Mouse (Mus musculus) natural killer cell, adult 2 months (primary cell): Measurements from ENCODE around the gene Prkd2.
A peak's percentile ranks its signal among the peaks of the same experiment; 100 is the strongest.

ENCODE experiments used
- DNase-seq, 2 experiments: peaks; one replicate each; pipeline ENCODE4 v3.0.0; 2022; ENCODE audit warnings: low spot score in 2 of 2

The Prkd2 gene

GRCm38 (mm10) chr7:16826571-16826970, 16.1 kb upstream of the Prkd2 start:
- DNase-seq, result no peak

DNA sequence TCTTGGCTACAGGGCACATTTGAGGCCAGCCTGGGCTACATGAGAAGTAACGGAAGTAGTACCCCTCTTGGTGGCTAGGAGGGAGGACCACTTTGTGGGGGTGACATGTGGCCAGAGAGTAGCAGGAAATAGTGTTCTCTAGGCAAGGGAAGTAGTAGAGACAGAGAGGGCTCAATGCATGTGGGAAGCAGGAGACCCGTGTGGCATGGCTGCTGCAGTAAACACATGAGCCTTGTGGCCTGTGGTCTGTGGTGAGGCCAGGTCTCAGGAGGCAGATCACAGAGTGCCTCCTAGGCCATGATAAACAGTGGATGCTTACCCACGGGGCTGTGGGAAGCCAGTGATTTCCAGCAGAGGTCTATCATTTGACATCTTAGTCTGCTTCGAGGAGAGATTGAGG, 15.4 kb upstream of the Prkd2 start:
- DNase-seq, result peak in 1 of 2 experiments; percentile 48

DNA sequence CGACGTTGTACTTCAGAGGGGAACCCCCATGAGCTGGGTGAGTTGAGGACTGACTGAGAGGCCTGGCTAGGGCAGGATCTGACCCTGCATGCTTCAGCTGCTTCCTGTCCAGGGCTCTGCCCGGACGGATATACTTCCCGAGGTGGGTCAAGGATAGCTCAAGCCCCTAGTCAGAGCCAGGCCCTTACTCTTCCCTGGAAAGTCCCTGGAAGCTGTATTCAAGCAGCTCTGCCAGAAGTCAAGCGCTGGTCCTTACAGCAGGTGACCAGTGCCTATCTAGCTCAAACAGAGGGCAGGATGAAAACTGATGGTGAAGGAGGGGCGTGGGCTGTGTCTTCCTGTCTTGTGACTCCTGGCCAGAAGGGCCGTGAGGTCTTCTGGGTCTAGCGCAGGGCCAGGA, 12.3 kb upstream of the Prkd2 start:
- no peak for DNase-seq

- no peak for DNase-seq
Observed at GRCm38 (mm10) chr7:16837916-16838803, 4.5 kb upstream of the Prkd2 start.

DNA sequence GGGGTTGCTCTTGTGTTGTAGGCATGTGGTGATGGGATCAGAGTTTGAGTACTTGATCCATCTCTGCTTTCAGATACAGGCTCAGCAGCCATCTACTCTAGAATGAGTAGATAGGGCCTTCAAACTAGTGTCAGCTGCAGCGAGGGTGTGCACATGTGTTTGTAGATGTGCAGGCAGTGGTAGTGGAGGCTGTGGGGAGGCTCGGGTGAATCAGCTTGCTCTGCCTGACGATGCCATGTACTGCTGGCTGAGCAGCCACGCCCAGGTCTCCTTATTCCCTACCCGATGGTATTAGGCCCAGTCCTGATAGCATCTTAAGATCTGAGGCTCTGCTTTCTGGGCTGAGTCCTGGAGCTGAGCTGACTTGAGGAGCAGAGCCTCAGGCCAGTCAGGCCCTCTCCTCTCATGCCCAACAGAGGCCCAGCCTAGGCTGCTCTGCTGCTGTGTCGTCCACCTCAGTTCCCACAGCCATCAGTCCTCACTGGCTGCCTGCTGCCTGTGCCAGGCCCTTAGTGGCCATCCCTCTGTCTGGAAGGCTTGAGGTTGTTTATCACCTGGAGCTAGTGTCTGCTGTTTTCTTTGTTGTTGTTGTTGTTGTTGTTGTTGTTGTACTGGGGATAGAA, 3.8 kb upstream of the Prkd2 start:
- DNase-seq, result no peak

DNA sequence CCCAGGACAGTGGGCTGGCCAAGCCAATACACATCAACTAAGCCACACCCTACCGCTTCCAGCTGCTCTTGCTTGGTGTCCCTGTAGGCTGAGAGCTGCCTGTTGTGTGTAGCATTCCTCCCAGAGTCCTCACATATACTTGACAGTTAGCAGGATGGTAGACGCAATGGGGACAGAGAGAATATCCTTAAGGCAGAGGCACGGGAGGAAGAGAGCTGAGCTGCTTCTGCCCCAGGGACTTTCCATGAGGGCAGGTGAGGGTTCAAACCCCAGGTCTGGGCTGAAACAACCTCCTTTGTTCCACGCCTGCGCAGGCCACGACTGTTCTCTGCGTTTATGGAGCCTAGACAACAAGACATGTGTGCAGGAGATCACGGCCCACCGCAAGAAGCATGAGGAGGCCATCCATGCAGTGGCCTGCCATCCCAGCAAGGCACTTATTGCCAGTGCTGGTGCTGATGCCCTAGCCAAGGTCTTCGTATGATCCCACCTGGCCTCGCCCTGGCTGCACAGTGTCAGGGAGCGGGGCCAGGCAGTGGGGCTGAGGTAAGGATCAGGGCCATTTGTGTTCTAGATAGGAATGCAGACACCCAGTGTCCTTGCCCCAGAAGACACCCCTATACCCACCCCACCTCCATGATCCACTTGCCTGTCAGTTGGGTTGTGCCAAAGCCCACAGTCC, 3.1 kb upstream of the Prkd2 start:
- DNase-seq, result no peak

DNA sequence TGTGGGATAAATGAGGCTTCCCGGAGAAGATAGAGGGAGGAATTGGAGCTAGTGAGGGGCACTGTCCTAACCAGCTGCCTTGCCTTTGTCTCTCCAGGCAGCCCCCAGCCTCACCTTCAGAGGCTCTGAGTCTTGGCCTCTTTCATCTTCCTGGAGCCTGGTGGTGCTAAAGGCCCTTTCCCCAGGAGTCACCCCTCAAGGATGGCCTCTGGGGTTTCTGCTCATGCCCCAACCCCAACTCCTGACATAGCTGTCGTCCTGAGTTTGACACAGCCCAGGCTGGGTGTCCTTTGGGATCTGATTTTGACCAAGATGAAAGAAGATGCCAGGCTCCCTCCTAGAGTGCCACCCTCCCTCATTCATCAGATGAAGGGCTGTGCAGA, 2.6 kb upstream of the Prkd2 start:
- DNase-seq, result no peak

GRCm38 (mm10) chr7:16841078-16841477, 1.6 kb upstream of the Prkd2 start:
- DNase-seq, result no peak

- DNase-seq, result peak; percentile 86 to 88
Observed at GRCm38 (mm10) chr7:16841561-16842560, 841 bp upstream of the Prkd2 start.

DNA sequence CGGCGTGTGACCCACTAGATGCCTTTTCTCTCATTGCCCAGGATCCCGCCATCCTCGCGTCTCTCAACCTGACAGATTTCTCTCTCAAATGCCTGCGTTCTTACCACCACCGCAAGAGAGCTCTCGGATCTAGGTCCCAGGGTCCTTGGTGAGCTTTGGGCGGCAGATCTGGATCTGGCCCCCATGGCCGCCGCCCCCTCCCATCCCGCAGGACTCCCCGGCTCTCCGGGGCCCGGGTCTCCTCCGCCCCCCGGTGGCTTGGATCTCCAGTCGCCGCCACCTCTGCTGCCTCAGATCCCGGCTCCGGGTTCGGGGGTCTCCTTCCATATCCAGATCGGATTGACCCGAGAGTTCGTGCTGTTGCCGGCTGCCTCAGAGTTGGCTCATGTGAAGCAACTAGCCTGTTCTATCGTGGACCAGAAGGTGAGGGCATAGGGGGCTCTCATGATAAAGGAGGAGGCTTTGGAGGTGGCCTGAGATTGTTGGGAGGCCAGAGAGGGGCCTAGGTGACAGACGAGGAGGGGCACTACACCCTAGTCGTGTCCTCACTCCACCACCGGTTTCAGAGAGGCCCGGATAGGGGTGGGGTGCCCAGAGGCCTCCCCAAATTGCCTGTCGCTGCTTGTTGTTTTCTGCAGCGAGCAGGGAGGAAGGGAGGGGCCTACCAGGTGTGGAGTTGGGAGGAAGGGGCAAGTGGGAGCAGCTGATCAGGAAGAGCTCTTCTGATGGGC, 904 bp downstream of the Prkd2 start:
- peak; percentile 29 to 37 for DNase-seq

DNA sequence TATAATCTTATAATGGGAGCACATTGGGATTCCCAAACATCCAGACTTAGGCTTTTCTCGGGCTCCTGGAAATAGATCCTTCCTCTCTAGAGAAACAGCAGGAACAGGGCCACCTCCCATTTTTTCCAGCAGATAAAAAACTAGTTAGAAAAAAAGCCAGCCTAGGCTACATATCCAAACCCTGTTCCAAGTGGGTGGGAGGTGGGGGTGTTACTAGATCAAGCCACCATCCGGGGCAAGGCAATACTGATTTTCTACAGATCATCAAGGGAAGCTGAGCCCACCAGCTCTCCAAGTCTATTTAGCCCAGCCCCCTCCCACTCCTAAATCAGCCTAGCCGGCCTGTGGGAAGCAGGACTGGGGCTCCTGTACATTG, 2.0 kb downstream of the Prkd2 start:
- DNase-seq, result no peak

- DNase-seq, result peak; percentile 39 to 45
Observed at GRCm38 (mm10) chr7:16845072-16845819, 2.5 kb downstream of the Prkd2 start.

GRCm38 (mm10) chr7:16845820-16846167, 3.1 kb downstream of the Prkd2 start:
- no peak for DNase-seq

DNA sequence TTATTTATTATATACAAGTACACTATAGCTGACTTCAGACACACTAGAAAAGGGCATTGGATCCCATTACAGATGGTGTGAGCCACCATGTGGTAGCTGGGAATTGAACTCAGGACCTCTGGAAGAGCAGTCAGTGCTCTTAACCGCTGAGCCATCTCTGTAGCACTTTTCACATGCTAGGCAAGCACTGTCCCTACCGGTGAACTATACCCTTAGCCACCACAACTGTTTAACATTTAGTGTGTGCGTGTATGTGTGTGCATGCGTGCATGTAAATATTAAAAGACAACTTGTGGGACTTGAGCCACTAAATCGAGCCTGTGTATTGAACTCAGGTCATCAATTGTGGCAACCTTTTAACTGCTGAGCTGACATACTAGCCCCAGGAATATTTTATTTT, 4.1 kb downstream of the Prkd2 start:
- DNase-seq, result no peak

DNA sequence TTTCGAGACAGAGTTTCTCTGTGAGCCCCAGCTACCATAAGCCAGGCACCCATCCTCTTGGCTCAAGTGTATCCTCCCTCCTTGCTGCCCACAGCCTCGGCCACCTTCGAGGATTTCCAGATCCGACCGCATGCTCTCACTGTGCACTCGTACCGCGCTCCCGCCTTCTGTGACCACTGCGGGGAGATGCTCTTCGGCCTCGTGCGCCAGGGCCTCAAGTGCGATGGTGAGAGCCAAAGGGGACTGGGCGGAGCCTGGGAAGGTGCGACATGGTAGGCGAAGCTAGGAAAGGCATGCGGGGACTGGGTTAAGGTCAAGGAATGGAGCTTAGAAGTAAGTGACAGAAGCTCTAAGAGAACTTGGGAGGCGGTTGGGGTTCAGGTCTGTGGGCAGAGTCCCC, 4.8 kb downstream of the Prkd2 start:
- DNase-seq, result no peak

GRCm38 (mm10) chr7:16848579-16848978, 5.9 kb downstream of the Prkd2 start:
- DNase-seq, result peak; percentile 19 to 51

GRCm38 (mm10) chr7:16851636-16852035, 8.9 kb downstream of the Prkd2 start:
- no peak for DNase-seq

GRCm38 (mm10) chr7:16853302-16853831, 10.7 kb downstream of the Prkd2 start:
- DNase-seq, result no peak

GRCm38 (mm10) chr7:16858336-16858735, 15.6 kb downstream of the Prkd2 start:
- DNase-seq, result peak; percentile 26 to 60
